Mouse (Mus musculus) lung, embryonic 16.5 days (tissue): ENCODE measurements around the gene Kitl. TPM values are rescaled to one million over a fixed set of nuclear protein-coding genes. Genes with fewer than 3 reads are reported as not detected.

Experiments
- ATAC-seq: fragments of 200-750 bp; cut with Nextera tagmentation; 2 replicates; pipeline ENCODE4 v1.8.0; 2017; ENCODE audit warnings: low read depth, mild to moderate bottlenecking, moderate library complexity
- H3K27ac ChIP-seq: fragments of 300-500 bp; sonication (generic); 2 replicates; pipeline ENCODE4 v1.5.1; 2014; ENCODE audit warnings: mild to moderate bottlenecking, control low read depth, low read length
- H3K27me3 ChIP-seq: fragments of 300-500 bp; sonication (generic); 2 replicates; pipeline ENCODE4 v1.6.1; 2014; ENCODE audit warnings: low read depth, low read length, mixed read lengths; ENCODE audit not compliant: control insufficient read depth, insufficient read depth
- H3K36me3 ChIP-seq: fragments of 300-500 bp; sonication (generic); 2 replicates; pipeline ENCODE4 v1.6.1; 2014; ENCODE audit warnings: low read length; ENCODE audit not compliant: control insufficient read depth, insufficient read depth
- H3K4me1 ChIP-seq: fragments of 300-500 bp; sonication (generic); replicated peaks from 2 replicates; pipeline ENCODE4 v1.6.1; 2014; ENCODE audit warnings: low read length, mixed read lengths; ENCODE audit not compliant: control insufficient read depth, insufficient read depth
- H3K4me2 ChIP-seq: fragments of 300-500 bp; sonication (generic); 2 replicates; pipeline ENCODE4 v1.6.1; 2014; ENCODE audit warnings: low read depth, low read length, control low read depth
- H3K4me3 ChIP-seq: fragments of 300-500 bp; sonication (generic); 2 replicates; pipeline ENCODE4 v1.5.1; 2014; ENCODE audit warnings: mild to moderate bottlenecking, low read length, control low read depth
- H3K9ac ChIP-seq: fragments of 300-500 bp; sonication (generic); 2 replicates; pipeline ENCODE4 v1.6.1; 2014; ENCODE audit warnings: low read length, control low read depth
- H3K9me3 ChIP-seq: fragments of 300-500 bp; sonication (generic); 2 replicates; pipeline ENCODE4 v1.6.1; 2016; ENCODE audit warnings: low read length; ENCODE audit not compliant: control insufficient read depth
- WGBS: fragments of 180-500 bp; shearing (Covaris S2); extraction: QIAGEN DNeasy Blood & Tissue Kit; methylation state at CpG from one replicate; pipeline ENCODE4 v1.1.7; 2014; 5-methylcytosine and 5-hydroxymethylcytosine counted together
- polyA plus RNA-seq: library from polyadenylated mRNA; unstranded; fragments of >200 nt; fragmentation: Nextera tagmentation; extraction: Ambion mirVana; gene quantifications from 2 replicates; pipeline ENCODE4 v1.2.1, GENCODE M21; 2015

The Kitl gene
- polyA plus RNA-seq, 1 experiment from 2014 or later, result 41.2 TPM

- no peak overlapping the region for H3K4me3 ChIP-seq
- 41% methylated on average over 1 of the region's 1 CpGs for WGBS
- no peak for ATAC-seq
- H3K4me2 ChIP-seq, result no peak overlapping the region
- no peak overlapping the region for H3K9ac ChIP-seq
- no peaks in the 10 kb centered on the region for H3K9me3 ChIP-seq
- H3K36me3 ChIP-seq, result 0 out of 2 replicates have a peak, but pooled peaks cover 6% of the 10 kb centered on the region
- no peak overlapping the region for H3K27ac ChIP-seq
- H3K4me1 ChIP-seq, result peaks cover 36% of the 10 kb centered on the region
- no peaks in the 10 kb centered on the region for H3K27me3 ChIP-seq
Measured at GRCm38 (mm10) chr10:100057106-100057623, 41.7 kb downstream of the Kitl start.

GRCm38 (mm10) chr10:100059356-100059755 is 43.9 kb downstream of the Kitl start:
- ATAC-seq, result no peak
- Histone ChIP-seq H3K9ac (no peak overlapping the region), H3K27me3 (no peaks in the 10 kb centered on the region), H3K36me3 (no peaks in the 10 kb centered on the region), H3K27ac (no peak overlapping the region), H3K4me3 (no peak overlapping the region), H3K4me2 (no peak overlapping the region), H3K9me3 (no peaks in the 10 kb centered on the region), H3K4me1 (peaks cover 24% of the 10 kb centered on the region)
- 86% methylated on average over 4 of the region's 4 CpGs for WGBS

- Histone ChIP-seq H3K4me3 (no peak overlapping the region), H3K36me3 (no peaks in the 10 kb centered on the region), H3K27me3 (no peaks in the 10 kb centered on the region), H3K27ac (peak overlapping the region; percentile 45), H3K4me1 (peaks cover 13% of the 10 kb centered on the region), H3K9me3 (no peaks in the 10 kb centered on the region), H3K4me2 (no peak overlapping the region), H3K9ac (no peak overlapping the region; the same call in 1 of the 2 replicates)
- 57% methylated on average over 12 of the region's 12 CpGs for WGBS
- ATAC-seq, result peak; percentile 26; the same call in 1 of the 2 replicates
Measured at GRCm38 (mm10) chr10:100065529-100066301, 50.3 kb downstream of the Kitl start.

GRCm38 (mm10) chr10:100066374-100066773 is 50.9 kb downstream of the Kitl start:
- no peak overlapping the region for H3K4me3 ChIP-seq
- no peaks in the 10 kb centered on the region for H3K36me3 ChIP-seq
- no peaks in the 10 kb centered on the region for H3K9me3 ChIP-seq
- no peaks in the 10 kb centered on the region for H3K27me3 ChIP-seq
- no peak for ATAC-seq
- no peak overlapping the region for H3K9ac ChIP-seq
- H3K27ac ChIP-seq, result peak overlapping the region; percentile 41; the same call in 1 of the 2 replicates
- WGBS, result 80% methylated on average over 7 of the region's 7 CpGs
- H3K4me1 ChIP-seq, result peaks cover 13% of the 10 kb centered on the region
- H3K4me2 ChIP-seq, result no peak overlapping the region

GRCm38 (mm10) chr10:100072641-100073040 is 57.2 kb downstream of the Kitl start:
- WGBS, result 14% methylated on average over 1 of the region's 1 CpGs
- no peaks in the 10 kb centered on the region for H3K27me3 ChIP-seq
- H3K9me3 ChIP-seq, result no peaks in the 10 kb centered on the region
- peak overlapping the region; percentile 70 for H3K27ac ChIP-seq
- no peak overlapping the region for H3K4me3 ChIP-seq
- H3K9ac ChIP-seq, result no peak overlapping the region
- peak; percentile 90 for ATAC-seq
- H3K36me3 ChIP-seq, result no peaks in the 10 kb centered on the region; the same call in 1 of the 2 replicates
- H3K4me2 ChIP-seq, result peak overlapping the region; percentile 1; the same call in 1 of the 2 replicates
- peaks cover 9% of the 10 kb centered on the region; the same call in 1 of the 2 replicates for H3K4me1 ChIP-seq

- no peak overlapping the region for H3K4me2 ChIP-seq
- H3K4me1 ChIP-seq, result peaks cover 9% of the 10 kb centered on the region; the same call in 1 of the 2 replicates
- peak overlapping the region; percentile 71 for H3K27ac ChIP-seq
- no peaks in the 10 kb centered on the region for H3K27me3 ChIP-seq
- peak; percentile 83 for ATAC-seq
- H3K9me3 ChIP-seq, result no peaks in the 10 kb centered on the region
- H3K9ac ChIP-seq, result no peak overlapping the region
- no peaks in the 10 kb centered on the region; the same call in 1 of the 2 replicates for H3K36me3 ChIP-seq
- H3K4me3 ChIP-seq, result no peak overlapping the region
Measured at GRCm38 (mm10) chr10:100073092-100073491, 57.7 kb downstream of the Kitl start.

GRCm38 (mm10) chr10:100101115-100101514 is 85.7 kb downstream of the Kitl start:
- H3K4me3 ChIP-seq, result no peak overlapping the region
- H3K27ac ChIP-seq, result no peak overlapping the region
- 0 out of 2 replicates have a peak, but pooled peaks cover 2% of the 10 kb centered on the region for H3K4me1 ChIP-seq
- H3K36me3 ChIP-seq, result peaks cover 3% of the 10 kb centered on the region; the same call in 1 of the 2 replicates
- no peak overlapping the region for H3K4me2 ChIP-seq
- 23% methylated on average over 3 of the region's 3 CpGs for WGBS
- no peaks in the 10 kb centered on the region for H3K27me3 ChIP-seq
- H3K9ac ChIP-seq, result no peak overlapping the region
- ATAC-seq, result no peak
- H3K9me3 ChIP-seq, result no peaks in the 10 kb centered on the region

GRCm38 (mm10) chr10:100111209-100111608 is 95.8 kb downstream of the Kitl start:
- ATAC-seq, result no peak
- H3K9me3 ChIP-seq, result no peaks in the 10 kb centered on the region
- no peaks in the 10 kb centered on the region for H3K27me3 ChIP-seq
- H3K4me2 ChIP-seq, result no peak overlapping the region
- H3K4me3 ChIP-seq, result no peak overlapping the region
- no peaks in the 10 kb centered on the region for H3K4me1 ChIP-seq
- no peak overlapping the region for H3K9ac ChIP-seq
- H3K36me3 ChIP-seq, result no peaks in the 10 kb centered on the region
- no peak overlapping the region for H3K27ac ChIP-seq
- 53% methylated on average over 7 of the region's 7 CpGs for WGBS

- Histone ChIP-seq H3K4me1 (no peaks in the 10 kb centered on the region), H3K4me2 (no peak overlapping the region), H3K9ac (no peak overlapping the region), H3K27ac (no peak overlapping the region), H3K27me3 (no peaks in the 10 kb centered on the region), H3K9me3 (no peaks in the 10 kb centered on the region), H3K4me3 (no peak overlapping the region), H3K36me3 (no peaks in the 10 kb centered on the region)
- ATAC-seq, result no peak
- WGBS, result 84% methylated on average over 2 of the region's 2 CpGs
Measured at GRCm38 (mm10) chr10:100115570-100115969, 100.1 kb downstream of the Kitl start.
